ENCODE assay signal across 11 mouse cellular contexts in the genomic region with DNA sequence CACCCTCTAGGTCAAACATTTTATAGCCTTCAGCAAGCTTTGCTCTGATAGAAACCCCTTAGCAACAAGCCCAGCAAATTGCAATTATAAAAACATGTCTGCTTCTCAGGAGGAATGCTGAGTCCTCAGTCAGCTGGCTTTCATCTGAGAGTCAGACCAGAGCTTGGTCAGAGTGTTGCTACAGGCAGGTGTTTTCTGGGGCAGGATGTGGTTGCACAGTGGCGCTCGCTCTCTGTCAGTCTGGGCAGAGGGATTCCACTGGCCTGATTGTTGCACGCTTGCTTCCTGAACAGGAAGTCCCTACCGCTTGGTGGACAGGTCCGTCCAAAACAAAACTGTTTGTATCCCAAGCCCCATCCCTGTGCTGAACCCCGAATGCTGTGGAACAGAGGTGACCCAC. TPM values are rescaled to one million over a fixed set of nuclear protein-coding genes. Genes with fewer than 3 reads are reported as not detected.
DNase-seq lines count a peak whose midpoint lies in the region; ATAC-seq lines count a peak whose summit lies in the region.
"Had no signal": no experiment of that assay in that cellular context is flagged by ENCODE, and none has a peak within 500 bp of the region (broad histone marks: within the 10 kb centered on the region; RNA-seq: fewer than 3 reads in every experiment).

No protein-coding gene starts in this region.

- H3K36me3 ChIP-seq in heart, embryonic 12.5 days = no peaks in the 10 kb centered on the region
- no peaks in the 10 kb centered on the region for H3K36me3 ChIP-seq in embryonic facial prominence, embryonic 10.5 days (replicated peaks)

- no peak overlapping the region for H3K4me2 ChIP-seq in heart, embryonic 12.5 days
- H3K4me2 ChIP-seq: hindbrain, embryonic 14.5 days had no signal

- H3K4me3 ChIP-seq in heart, embryonic 12.5 days = no peak overlapping the region
- no peak overlapping the region for H3K4me3 ChIP-seq in embryonic facial prominence, embryonic 10.5 days

- H3K9ac ChIP-seq in heart, embryonic 12.5 days = no peak overlapping the region
- H3K9ac ChIP-seq: hindbrain, embryonic 14.5 days had no signal

- H3K4me1 ChIP-seq in heart, embryonic 12.5 days (replicated peaks) = 0 out of 2 replicates have a peak, but pooled peaks cover 4% of the 10 kb centered on the region
- H3K4me1 ChIP-seq in embryonic facial prominence, embryonic 10.5 days = peaks cover 19% of the 10 kb centered on the region

- no peak for ATAC-seq in heart, embryonic 12.5 days (ENCODE audit: insufficient number of reproducible peaks, low FRiP score)
- ATAC-seq in erythroblast, adult 5-6 weeks (replicated peaks; ENCODE audit: low FRiP score, poor library complexity, severe bottlenecking) = no peak

- no peak overlapping the region for H3K27ac ChIP-seq in heart, embryonic 12.5 days (ENCODE audit: poor library complexity, severe bottlenecking)
- no peak overlapping the region for H3K27ac ChIP-seq in embryonic facial prominence, embryonic 10.5 days (replicated peaks)
- H3K27ac ChIP-seq: hindbrain, embryonic 14.5 days had no signal

- 59% methylated on average over 6 of the region's 6 CpGs for WGBS in heart, embryonic 12.5 days
- 39% methylated on average over 6 of the region's 6 CpGs for WGBS in embryonic facial prominence, embryonic 10.5 days

- no peaks in the 10 kb centered on the region for H3K9me3 ChIP-seq in heart, embryonic 12.5 days (replicated peaks)
- no peaks in the 10 kb centered on the region for H3K9me3 ChIP-seq in embryonic facial prominence, embryonic 10.5 days

- no peaks in the 10 kb centered on the region for H3K27me3 ChIP-seq in heart, embryonic 12.5 days (replicated peaks)
- no peaks in the 10 kb centered on the region for H3K27me3 ChIP-seq in embryonic facial prominence, embryonic 10.5 days (replicated peaks; ENCODE audit: low read depth, poor library complexity, severe bottlenecking)

- DNase-seq in heart, adult 11 months = peak; percentile 92
- DNase-seq in 416B (ENCODE audit: low read depth) = peak; percentile 64
- peak; percentile 53 for DNase-seq in embryonic facial prominence, embryonic 10.5 days (ENCODE audit: low spot score)
- peak; percentile 25 for DNase-seq in mesoderm, embryonic 11.5 days (ENCODE audit: low read depth, low spot score)
- no peak for DNase-seq in frontal cortex, postnatal 10 days (ENCODE audit: low spot score in 2 of 2)
- DNase-seq in kidney, adult 11 months = no peak
- DNase-seq: adrenal gland, adult 2 months; cerebellum, postnatal 36 days had no signal

RNA-seq across cellular contexts. Expression of a gene that starts 37.4 kb away (rescaled TPM):
- not detected in 2 replicates for polyA plus RNA-seq in heart, embryonic 12.5 days (2016; fragmentation: Nextera tagmentation; extraction: Ambion mirVana)
- polyA plus RNA-seq in embryonic facial prominence, embryonic 10.5 days (2016; fragmentation: Nextera tagmentation; extraction: Ambion mirVana) = not detected in 2 replicates
- total RNA-seq in erythroblast, adult 5-6 weeks (2015; ENCODE audit: low replicate concordance) = not detected in 2 replicates
- not detected in 2 replicates for total RNA-seq in erythroblast, adult 5-6 weeks (2017; ENCODE audit: low replicate concordance)
- total RNA-seq: adrenal gland, adult 2 months had no signal
- polyA plus RNA-seq: adrenal gland, adult 2 months; hindbrain, embryonic 14.5 days had no signal

Comparison
In these comparisons a context has a peak if more than half of its experiments do, and no peak if none do; other contexts are left out.
1. DNase-seq: peak in heart, adult 11 months (single experiment), 416B (single experiment), embryonic facial prominence, embryonic 10.5 days (single experiment) and mesoderm, embryonic 11.5 days (single experiment); none in frontal cortex, postnatal 10 days (0 of 2) and kidney, adult 11 months (single experiment).